Mouse (Mus musculus) forebrain, embryonic 11.5 days (tissue): ENCODE measurements around the gene Kmt5a. TPM values are rescaled to one million over a fixed set of nuclear protein-coding genes. Genes with fewer than 3 reads are reported as not detected.

Source experiments
- ATAC-seq: fragments of 200-750 bp; cut with Nextera tagmentation; replicated peaks from 2 replicates; pipeline ENCODE4 v1.8.0; 2017; ENCODE audit warnings: moderate TSS enrichment; ENCODE audit not compliant: low FRiP score
- DNase-seq: peaks from one replicate; pipeline ENCODE4 v3.0.0-alpha.2; 2017; ENCODE audit warnings: low spot score
- H3K27ac ChIP-seq: fragments of 300-500 bp; sonication (generic); 2 replicates; pipeline ENCODE4 v1.5.1; 2014; ENCODE audit warnings: low read depth, low read length
- H3K27me3 ChIP-seq: fragments of 300-500 bp; sonication (generic); 2 replicates; pipeline ENCODE4 v1.6.1; 2014; ENCODE audit warnings: mild to moderate bottlenecking, low read length, mixed read lengths; ENCODE audit not compliant: control insufficient read depth, insufficient read depth
- H3K36me3 ChIP-seq: fragments of 300-500 bp; sonication (generic); 2 replicates; pipeline ENCODE4 v1.6.1; 2014; ENCODE audit warnings: mild to moderate bottlenecking, low read length, moderate library complexity, mixed read lengths; ENCODE audit not compliant: control insufficient read depth, insufficient read depth
- H3K4me1 ChIP-seq: fragments of 300-500 bp; sonication (generic); replicated peaks from 2 replicates; pipeline ENCODE4 v1.6.1; 2014; ENCODE audit warnings: low read length, mixed read lengths; ENCODE audit not compliant: control insufficient read depth, insufficient read depth
- H3K4me2 ChIP-seq: fragments of 300-500 bp; sonication (generic); 2 replicates; pipeline ENCODE4 v1.6.1; 2014; ENCODE audit warnings: low read depth, mild to moderate bottlenecking, low read length, moderate library complexity, mixed read lengths; ENCODE audit not compliant: severe bottlenecking
- H3K4me3 ChIP-seq: fragments of 300-500 bp; sonication (generic); 2 replicates; pipeline ENCODE4 v1.5.1; 2014; ENCODE audit warnings: low read depth, low read length
- H3K9ac ChIP-seq: fragments of 300-500 bp; sonication (generic); 2 replicates; pipeline ENCODE4 v1.6.1; 2014; ENCODE audit warnings: low read length
- H3K9me3 ChIP-seq: fragments of 300-500 bp; sonication (generic); 2 replicates; pipeline ENCODE4 v1.6.1; 2016; ENCODE audit warnings: low read length, mixed read lengths; ENCODE audit not compliant: control insufficient read depth
- WGBS: fragments of 180-500 bp; shearing (Covaris S2); extraction: QIAGEN DNeasy Blood & Tissue Kit; methylation state at CpG from one replicate; pipeline ENCODE4 v1.1.7; 2014; 5-methylcytosine and 5-hydroxymethylcytosine counted together
- microRNA-seq: library from miRNA; unstranded; fragments of <30 nt; microRNA quantifications from one replicate; pipeline ENCODE4, GENCODE M21; 2016; ENCODE audit not compliant: insufficient number of aligned reads
- polyA plus RNA-seq: library from polyadenylated mRNA; unstranded; fragments of >200 nt; fragmentation: Nextera tagmentation; extraction: Ambion mirVana; gene quantifications from 2 replicates; pipeline ENCODE4 v1.2.1, GENCODE M21; 2014

The Kmt5a gene
- polyA plus RNA-seq, 1 experiment from 2014 or later: 120 TPM

DNA sequence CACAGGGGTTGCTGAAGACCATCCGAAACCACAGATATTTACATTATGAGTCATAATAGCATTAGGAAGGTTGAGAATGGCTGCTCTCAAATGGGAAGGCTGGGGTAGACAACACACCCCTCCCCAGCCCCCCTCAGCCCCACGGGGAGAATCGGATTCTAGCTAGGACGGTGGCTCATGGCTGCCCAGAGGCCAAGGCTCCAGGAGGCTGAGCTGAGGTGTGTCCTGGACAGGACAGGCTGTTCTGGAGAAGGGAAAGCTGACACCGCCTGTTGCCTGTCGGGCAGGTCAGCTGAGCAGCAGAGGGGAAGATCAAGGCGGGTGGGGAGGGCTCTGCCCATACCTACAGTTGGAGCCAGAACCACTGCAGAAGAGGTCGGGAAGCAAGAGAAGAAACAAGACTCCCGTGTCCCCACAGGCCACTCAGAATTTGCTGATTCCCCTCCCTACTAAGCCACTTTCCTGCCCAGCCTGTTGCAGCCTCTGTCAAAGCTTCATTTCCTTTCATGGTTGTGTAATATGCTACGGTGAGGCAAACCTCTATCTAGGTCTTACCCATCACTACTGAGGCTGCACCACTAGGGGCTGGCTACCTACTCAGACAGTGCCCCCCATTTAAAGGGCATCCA lies 67.1 kb downstream of the Kmt5a start:
- no peak overlapping the region for H3K4me3 ChIP-seq
- DNase-seq (no peak), ATAC-seq (no peak)
- H3K36me3 ChIP-seq: no peaks in the 10 kb centered on the region
- H3K4me1 ChIP-seq: no peaks in the 10 kb centered on the region
- WGBS: 84% methylated on average over 10 of the region's 10 CpGs
- no peak overlapping the region for H3K4me2 ChIP-seq
- no peak overlapping the region for H3K27ac ChIP-seq
- H3K27me3 ChIP-seq: no peaks in the 10 kb centered on the region
- H3K9me3 ChIP-seq: no peaks in the 10 kb centered on the region
- no peak overlapping the region for H3K9ac ChIP-seq

DNA sequence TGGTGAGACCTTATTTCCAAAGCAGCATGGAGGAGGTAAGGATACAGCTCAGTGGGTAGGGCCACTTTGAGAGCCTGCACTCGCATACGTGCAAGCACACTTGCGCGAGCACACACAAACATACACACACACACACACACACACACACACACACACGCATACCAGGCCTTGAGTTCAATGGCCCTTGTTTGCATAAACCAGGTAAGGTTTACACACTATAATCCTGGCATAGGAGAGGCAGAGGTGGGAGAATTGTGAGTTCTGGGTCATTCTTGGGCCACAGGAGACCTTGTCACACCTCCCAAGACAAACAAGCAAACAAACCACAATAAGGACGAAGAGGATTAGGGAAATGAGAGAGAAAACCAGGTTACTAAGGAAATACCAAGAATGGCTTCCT lies 69.5 kb downstream of the Kmt5a start:
- ATAC-seq: no peak
- H3K36me3 ChIP-seq: no peaks in the 10 kb centered on the region

GRCm38 (mm10) chr5:124509742-124510237 lies 70.1 kb downstream of the Kmt5a start:
- no peak overlapping the region for H3K27ac ChIP-seq
- H3K9ac ChIP-seq: no peak overlapping the region
- DNase-seq (no peak), ATAC-seq (no peak)
- H3K9me3 ChIP-seq: no peaks in the 10 kb centered on the region
- no peak overlapping the region for H3K4me3 ChIP-seq
- WGBS: 80% methylated on average over 12 of the region's 12 CpGs
- no peak overlapping the region for H3K4me2 ChIP-seq
- H3K4me1 ChIP-seq: no peaks in the 10 kb centered on the region
- H3K27me3 ChIP-seq: no peaks in the 10 kb centered on the region
- no peaks in the 10 kb centered on the region for H3K36me3 ChIP-seq

More for the DNA sequence above, 69.5 kb downstream of the Kmt5a start:
- H3K9me3 ChIP-seq: no peaks in the 10 kb centered on the region
- no peak overlapping the region for H3K4me3 ChIP-seq
- no peak for DNase-seq
- H3K4me2 ChIP-seq: no peak overlapping the region
- H3K4me1 ChIP-seq: no peaks in the 10 kb centered on the region
- no peak overlapping the region for H3K9ac ChIP-seq
- no peak overlapping the region for H3K27ac ChIP-seq
- no peaks in the 10 kb centered on the region for H3K27me3 ChIP-seq
- WGBS: 94% methylated on average over 6 of the region's 6 CpGs

DNA sequence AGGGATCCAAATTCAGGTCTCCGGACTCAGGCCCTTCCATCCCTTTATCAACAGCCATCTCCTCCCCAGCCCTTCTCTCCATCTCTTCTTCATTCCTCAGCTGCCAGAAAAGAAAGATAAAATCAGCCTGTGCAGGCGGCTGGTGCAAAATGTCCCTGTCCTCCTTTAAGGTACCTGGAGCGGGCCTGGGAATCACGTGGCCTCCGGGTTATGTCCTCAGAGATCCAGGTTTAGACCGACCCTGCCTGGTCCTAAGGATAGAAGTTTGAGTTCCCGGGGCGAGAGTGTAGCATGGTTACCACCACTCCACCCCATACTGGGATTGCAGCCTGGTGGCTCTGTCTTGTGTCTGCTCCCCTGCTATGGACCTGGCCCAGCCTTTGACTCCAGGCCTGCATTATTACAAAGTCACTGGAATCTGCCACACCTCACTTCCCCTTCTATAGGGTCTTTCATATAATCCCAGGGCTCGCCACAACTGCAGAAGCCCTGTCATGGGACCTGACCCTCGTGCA lies 70.9 kb downstream of the Kmt5a start:
- WGBS: 86% methylated on average over 10 of the region's 10 CpGs
- Histone ChIP-seq H3K4me1 (no peaks in the 10 kb centered on the region), H3K27me3 (no peaks in the 10 kb centered on the region), H3K27ac (no peak overlapping the region), H3K9ac (no peak overlapping the region), H3K36me3 (no peaks in the 10 kb centered on the region; the same call in 1 of the 2 replicates), H3K4me2 (no peak overlapping the region), H3K9me3 (no peaks in the 10 kb centered on the region), H3K4me3 (no peak overlapping the region)
- DNase-seq: no peak
- ATAC-seq: no peak

Small RNA genes lying within 50 kb of the gene (microRNA-seq; reads per million reads assigned to microRNA genes)
- gene Gm27486: not detected

Other genes starting within 250 kb of the Kmt5a start
- 6.8 and 7.1 TPM in 2 replicates for gene Pitpnm2, start 190.2 kb upstream of the Kmt5a start, polyA plus RNA-seq
- 21.2 and 22.2 TPM in 2 replicates for gene Mphosph9, start 112.0 kb upstream of the Kmt5a start, polyA plus RNA-seq
- gene 2810006K23Rik, start 111.8 kb upstream of the Kmt5a start, polyA plus RNA-seq: 17.9 and 20.2 TPM in 2 replicates
- 310 and 367 TPM in 2 replicates for gene Cdk2ap1, start 76.8 kb upstream of the Kmt5a start, polyA plus RNA-seq
- 87.3 and 92.8 TPM in 2 replicates for gene Sbno1, start 13.9 kb upstream of the Kmt5a start, polyA plus RNA-seq
- 20.7 and 22.1 TPM in 2 replicates for gene Rilpl2, start 38.4 kb downstream of the Kmt5a start, polyA plus RNA-seq
- 14.3 and 17.3 TPM in 2 replicates for gene Snrnp35, start 43.2 kb downstream of the Kmt5a start, polyA plus RNA-seq
- 21.6 and 24.1 TPM in 2 replicates for gene Rilpl1, start 91.5 kb downstream of the Kmt5a start, polyA plus RNA-seq
- 445 and 465 TPM in 2 replicates for gene Tmed2, start 100.8 kb downstream of the Kmt5a start, polyA plus RNA-seq
- 16.5 and 18.3 TPM in 2 replicates for gene Ddx55, start 112.9 kb downstream of the Kmt5a start, polyA plus RNA-seq
- gene Eif2b1, start 139.2 kb downstream of the Kmt5a start, polyA plus RNA-seq: 74.5 and 84.0 TPM in 2 replicates
- gene Gtf2h3, start 139.2 kb downstream of the Kmt5a start, polyA plus RNA-seq: 80.6 and 83.2 TPM in 2 replicates
- gene Atp6v0a2, start 188.6 kb downstream of the Kmt5a start, polyA plus RNA-seq: 49.6 and 52.7 TPM in 2 replicates